Mouse (Mus musculus): Measurements from ENCODE around the gene Tpcn1. TPM values are rescaled to one million over a fixed set of nuclear protein-coding genes. Genes with fewer than 3 reads are reported as not detected.
A peak's percentile ranks its signal among the peaks of the same experiment; 100 is the strongest.
"Not testable (repeated sequence)": the region's sequence is repeated elsewhere in the genome, so short reads cannot be mapped to it uniquely, and the experiment has no call there.

Gene Tpcn1
- total RNA-seq, 2 experiments from 2014 or later = 47.6 to 50.9 TPM

DNA sequence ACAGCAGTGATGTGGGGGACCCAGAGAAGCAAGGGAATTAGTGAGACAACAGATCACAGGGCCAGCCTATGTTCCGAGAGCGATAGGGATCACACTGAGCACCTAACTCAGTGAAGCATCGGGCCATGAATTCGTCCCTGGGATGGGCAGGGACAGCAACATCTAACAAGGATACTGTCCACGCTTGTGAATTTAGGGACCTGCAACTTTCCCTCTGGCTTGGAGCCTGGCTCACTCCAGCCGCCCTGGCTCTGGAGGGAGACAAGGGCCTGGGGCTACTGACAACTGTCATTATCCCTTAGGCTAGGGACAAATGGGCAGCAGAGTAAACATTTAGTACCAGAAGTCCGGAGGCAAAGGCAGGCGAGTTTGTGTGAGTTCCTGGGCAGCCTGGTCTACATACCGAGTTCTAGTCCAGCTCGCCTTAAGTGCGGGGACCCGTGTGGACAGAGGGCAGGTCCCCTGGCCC is 85.8 kb downstream of the Tpcn1 start:
- intact Hi-C loops (cut with DNase I; ENCODE audit: low total_unique reads) = no loop called here
- no peak for DNase-seq

GRCm38 (mm10) chr5:120502147-120502621 is 86.3 kb downstream of the Tpcn1 start:
- DNase-seq = no peak
- intact Hi-C loops (cut with DNase I; ENCODE audit: low total_unique reads) = no loop called here

GRCm38 (mm10) chr5:120500609-120501008 is 87.9 kb downstream of the Tpcn1 start:
- DNase-seq; intact Hi-C loops (cut with DNase I; ENCODE audit: low total_unique reads): not testable (repeated sequence)

DNA sequence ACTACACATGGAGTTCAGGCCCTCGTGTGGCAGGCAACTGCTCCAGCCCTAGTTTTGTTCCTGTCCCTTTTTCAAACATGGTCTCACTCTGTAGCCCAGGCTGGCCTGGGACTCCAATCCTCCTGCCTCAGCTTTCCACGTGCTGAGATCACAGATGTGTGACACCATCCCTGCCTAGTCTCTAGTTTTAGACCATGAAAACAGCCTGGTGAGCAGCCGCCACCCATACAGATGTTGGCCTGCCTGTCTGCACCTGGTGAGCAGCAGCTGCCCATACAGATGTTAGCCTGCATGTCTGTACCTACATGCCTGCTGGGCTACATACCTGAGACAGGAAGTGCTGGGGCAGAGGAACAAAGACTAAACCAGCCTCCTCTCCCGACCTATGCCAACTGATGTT is 89.3 kb downstream of the Tpcn1 start:
- intact Hi-C loops (cut with DNase I; ENCODE audit: low total_unique reads) = no loop called here
- no peak for DNase-seq

DNA sequence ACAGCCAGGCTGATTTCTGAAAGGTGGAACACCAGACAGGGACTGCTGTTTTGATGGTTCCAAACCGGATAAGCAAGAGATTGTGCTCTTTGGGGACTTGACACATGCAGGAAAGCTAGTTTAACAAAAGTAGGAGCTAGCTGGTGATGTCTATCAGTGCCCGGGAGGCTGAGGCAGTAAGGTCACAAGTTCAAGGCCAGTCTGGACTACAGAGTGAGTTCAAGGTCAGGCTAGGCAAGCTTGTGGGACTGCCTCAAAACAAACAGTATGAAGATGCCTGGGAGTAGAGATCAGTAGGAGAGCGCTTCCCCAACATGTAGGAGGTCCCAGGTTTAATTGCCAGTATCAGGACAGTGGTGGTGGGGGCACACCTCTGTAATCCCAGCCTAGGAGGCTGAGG is 91.4 kb downstream of the Tpcn1 start:
- intact Hi-C loops (cut with DNase I; ENCODE audit: low total_unique reads) = no loop called here
- no peak for DNase-seq

DNA sequence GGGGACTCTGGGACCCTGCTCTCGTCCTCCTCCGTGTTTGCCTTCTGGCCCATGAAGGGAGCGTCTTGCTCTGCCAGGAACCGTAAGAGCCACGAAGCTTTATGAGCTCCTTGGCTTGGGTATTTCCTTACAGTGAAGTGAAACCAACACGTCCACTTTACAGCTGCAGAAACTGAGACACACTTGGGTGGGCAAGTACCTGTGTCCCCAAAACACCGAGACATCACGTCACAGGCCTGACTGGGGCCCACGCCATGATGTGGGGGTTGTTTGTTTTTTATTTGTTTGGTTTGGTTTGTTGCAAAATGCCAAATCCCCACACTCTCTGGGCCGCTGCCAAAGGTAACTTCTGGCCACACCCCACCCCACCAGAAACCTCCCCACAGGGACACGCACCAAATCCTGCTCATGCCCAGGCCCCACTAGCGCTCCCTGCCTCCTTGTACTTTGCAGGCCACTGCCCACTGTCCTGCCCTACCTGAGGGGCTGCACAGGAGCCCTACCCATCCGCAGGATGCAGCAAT is 92.7 kb downstream of the Tpcn1 start:
- no peak for DNase-seq
- intact Hi-C loops (cut with DNase I; ENCODE audit: low total_unique reads) = no loop called here

DNA sequence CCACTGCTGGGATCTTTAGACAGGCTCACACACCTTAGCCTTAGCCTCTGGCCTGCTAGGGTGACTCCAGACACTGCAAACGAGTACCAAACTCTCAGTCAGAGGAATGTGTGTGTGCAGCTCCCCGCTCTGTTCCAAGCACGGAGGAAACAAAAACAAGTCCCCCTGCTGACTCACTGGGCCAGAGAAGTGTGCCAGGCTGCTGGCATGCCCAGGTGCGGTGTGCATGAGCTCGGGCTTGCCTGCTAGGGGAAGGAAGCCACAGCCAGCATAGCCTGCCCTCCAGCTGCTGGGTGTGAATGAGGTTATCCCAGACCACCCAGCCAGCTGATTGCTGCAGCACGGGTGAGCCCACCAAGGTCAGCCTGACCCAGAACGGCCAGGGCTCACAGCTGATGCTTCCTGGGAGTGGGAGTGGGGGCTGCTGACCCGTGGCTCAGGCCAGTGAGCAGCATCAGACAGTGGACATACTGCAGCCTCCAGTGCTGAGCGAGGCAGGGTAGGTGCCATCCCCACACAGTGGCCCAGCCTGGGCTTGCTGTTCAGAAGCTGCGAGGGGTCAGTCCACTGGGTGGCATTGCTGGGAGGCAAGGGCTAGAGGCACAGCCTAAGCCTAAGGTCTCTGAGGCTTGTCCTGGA is 93.3 kb downstream of the Tpcn1 start:
- no peak for DNase-seq
- intact Hi-C loops (cut with DNase I; ENCODE audit: low total_unique reads) = no loop called here

DNA sequence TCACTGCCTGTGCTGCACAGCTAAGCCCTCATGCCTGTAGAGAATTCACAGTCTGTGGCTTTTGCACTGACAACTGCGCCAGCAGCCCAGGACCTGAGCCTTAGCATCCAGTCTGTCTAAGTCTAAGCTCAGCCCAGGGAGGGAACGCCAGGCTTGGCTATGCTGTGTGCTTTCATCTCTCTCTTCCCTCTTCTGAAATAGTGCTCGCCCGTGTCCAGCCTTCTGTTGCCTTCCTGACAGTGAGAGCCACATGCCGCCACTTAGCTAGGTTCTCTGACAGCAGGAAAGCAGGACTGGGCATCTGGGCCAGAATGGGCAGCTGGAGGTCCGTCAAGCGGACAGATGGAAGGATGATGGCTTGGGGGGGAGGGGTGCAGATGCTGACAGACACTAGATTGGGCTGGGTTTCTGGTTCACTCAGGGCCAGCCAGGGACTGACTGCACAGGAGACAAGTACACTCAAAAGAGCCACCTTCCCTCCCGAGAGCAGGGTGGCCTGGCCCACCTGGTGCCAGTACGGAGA is 94.5 kb downstream of the Tpcn1 start:
- DNase-seq = no peak
- intact Hi-C loops (cut with DNase I; ENCODE audit: low total_unique reads) = no loop called here

- DNase-seq = no peak
- intact Hi-C loops (cut with DNase I; ENCODE audit: low total_unique reads) = no loop called here
These were observed 95.0 kb downstream of the Tpcn1 start for GRCm38 (mm10) chr5:120493440-120493839.

DNA sequence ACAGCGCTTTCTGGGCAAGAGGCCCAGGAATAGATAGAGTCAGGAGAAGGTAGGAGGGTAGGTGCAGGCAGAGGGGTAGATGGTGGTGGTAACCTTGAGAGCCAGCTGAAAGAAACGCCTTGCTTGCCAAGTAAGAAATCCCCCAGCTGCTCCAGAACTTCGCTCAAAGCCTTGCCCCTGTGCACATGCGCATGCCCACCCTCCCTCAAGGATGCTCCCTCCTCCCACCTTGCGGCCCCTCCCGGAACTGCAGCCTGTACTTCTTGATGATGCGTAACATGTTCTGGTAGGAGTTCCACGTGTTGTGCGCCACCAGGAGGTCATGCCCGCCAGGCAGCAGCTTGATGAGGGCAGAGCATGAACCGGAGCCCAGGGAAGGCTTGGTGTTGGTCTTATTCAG is 96.0 kb downstream of the Tpcn1 start:
- no peak for DNase-seq
- intact Hi-C loops (cut with DNase I; ENCODE audit: low total_unique reads) = no loop called here

- intact Hi-C loops (cut with DNase I; ENCODE audit: low total_unique reads) = no loop called here
- DNase-seq = peak; percentile 49
These were observed 97.7 kb downstream of the Tpcn1 start for GRCm38 (mm10) chr5:120490679-120491192.

GRCm38 (mm10) chr5:120487844-120488243 is 100.6 kb downstream of the Tpcn1 start:
- intact Hi-C loops (cut with DNase I; ENCODE audit: low total_unique reads) = no loop called here
- no peak for DNase-seq

Other genes starting within 250 kb of the Tpcn1 start
- gene Lhx5, start 157.0 kb downstream of the Tpcn1 start, total RNA-seq (2021) = not detected
- under 1 TPM; 0.40 to 0.55 TPM for gene Sdsl, start 115.9 kb downstream of the Tpcn1 start, total RNA-seq (2021)
- not detected for gene Sds, start 112.1 kb downstream of the Tpcn1 start, total RNA-seq (2021)
- gene Plbd2, start 85.0 kb downstream of the Tpcn1 start, total RNA-seq (2021) = 10 to 100 TPM; 31.7 to 34.3 TPM
- 10 to 100 TPM; 12.5 to 13.0 TPM for gene Slc8b1, start 77.5 kb downstream of the Tpcn1 start, total RNA-seq (2021)
- gene Iqcd, start 343 bp upstream of the Tpcn1 start, total RNA-seq (2021) = under 1 TPM in 1 of 2 experiments, not detected in 1; 0.13 TPM
- 1 to 10 TPM; 4.3 to 5.3 TPM for gene Rita1, start 23.9 kb upstream of the Tpcn1 start, total RNA-seq (2021)
- 10 to 100 TPM; 20.1 to 22.3 TPM for gene Ddx54, start 24.1 kb upstream of the Tpcn1 start, total RNA-seq (2021)
- not detected for gene Cfap73, start 45.6 kb upstream of the Tpcn1 start, total RNA-seq (2021)
- not detected for gene Rasal1, start 60.1 kb upstream of the Tpcn1 start, total RNA-seq (2021)
- under 1 TPM; 0.66 to 0.76 TPM for gene Dtx1, start 123.3 kb upstream of the Tpcn1 start, total RNA-seq (2021)
- under 1 TPM in 1 of 2 experiments, not detected in 1; 0.13 TPM for gene Oas2, start 161.2 kb upstream of the Tpcn1 start, total RNA-seq (2021)
- gene Oas3, start 189.0 kb upstream of the Tpcn1 start, total RNA-seq (2021) = not detected
- not detected for gene Oas1e, start 206.9 kb upstream of the Tpcn1 start, total RNA-seq (2021)
- gene Oas1c, start 223.8 kb upstream of the Tpcn1 start, total RNA-seq (2021) = under 1 TPM; 0.35 to 0.38 TPM